In the genomic region with DNA sequence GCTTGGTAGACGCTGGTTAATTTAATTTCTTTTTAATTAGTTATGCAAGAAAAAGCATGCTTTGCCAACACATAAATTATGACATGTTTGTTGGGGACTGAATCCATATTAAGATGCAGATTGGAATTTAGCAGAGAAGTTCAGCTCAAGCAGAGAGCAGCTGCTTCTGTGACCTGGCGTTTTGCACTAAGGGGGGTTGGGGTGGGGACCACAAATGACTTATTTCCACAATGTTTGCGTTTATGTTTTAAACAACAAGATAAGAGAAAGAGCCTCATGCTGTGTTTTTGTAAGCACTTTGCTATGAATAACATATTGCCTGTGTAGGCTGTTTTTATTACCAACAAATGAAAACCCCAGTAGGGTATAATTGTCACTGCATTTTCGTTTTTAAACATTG, we compare ENCODE assay signal across 24 mouse cellular contexts.
DNase-seq lines count a peak whose midpoint lies in the region; ATAC-seq and TF ChIP-seq lines count a peak whose summit lies in the region.
"Had no signal": no experiment of that assay in that cellular context is flagged by ENCODE, and none has a peak within 500 bp of the region (broad histone marks: within the 10 kb centered on the region; RNA-seq: fewer than 3 reads in every experiment).

No protein-coding gene starts in this region.

- H3K9ac ChIP-seq in hindbrain, embryonic 14.5 days: no peak overlapping the region
- no peak overlapping the region for H3K9ac ChIP-seq in hindbrain, postnatal 0 days (replicated peaks; ENCODE audit: low read length)
- H3K9ac ChIP-seq in lung, embryonic 15.5 days: no peak overlapping the region
- no peak overlapping the region for H3K9ac ChIP-seq in lung, postnatal 0 days (replicated peaks; ENCODE audit: low read depth)
- H3K9ac ChIP-seq: embryonic facial prominence, embryonic 13.5 days; embryonic facial prominence, embryonic 15.5 days; forebrain, embryonic 12.5 days had no signal

- no peaks in the 10 kb centered on the region for H3K9me3 ChIP-seq in hindbrain, embryonic 14.5 days (ENCODE audit: control insufficient read depth, low read length)
- H3K9me3 ChIP-seq in hindbrain, postnatal 0 days (ENCODE audit: low read length): no peaks in the 10 kb centered on the region
- no peaks in the 10 kb centered on the region for H3K9me3 ChIP-seq in lung, embryonic 15.5 days
- no peaks in the 10 kb centered on the region for H3K9me3 ChIP-seq in lung, postnatal 0 days (ENCODE audit: low read length)
- H3K9me3 ChIP-seq: embryonic facial prominence, embryonic 13.5 days; embryonic facial prominence, embryonic 15.5 days; forebrain, embryonic 12.5 days had no signal

- DNase-seq in hindbrain, embryonic 14.5 days (ENCODE audit: low spot score): no peak
- no peak for DNase-seq in hindbrain, postnatal 0 days (ENCODE audit: low spot score)
- DNase-seq in layer of hippocampus, adult 2 months (ENCODE audit: low spot score in 2 of 2): no peak
- no peak for DNase-seq in layer of hippocampus, postnatal 14 days (ENCODE audit: low spot score in 2 of 2)
- no peak for DNase-seq in lung, postnatal 4 days
- DNase-seq in lung, postnatal 0 days (ENCODE audit: low spot score): peak; percentile 17
- DNase-seq in lung, postnatal 36 days: no peak
- DNase-seq: adrenal gland, adult 2 months; adrenal gland, postnatal 10 days; adrenal gland, postnatal 25 days; cerebellum, adult 11 months; cerebellum, adult 18-20 months; cerebellum, adult 8-10 months; cerebellum, adult 9-11 months; cerebellum, postnatal 14 days; cerebellum, postnatal 36 days; embryo, embryonic 11 days had no signal

- H3K27me3 ChIP-seq in hindbrain, embryonic 14.5 days (ENCODE audit: control insufficient read depth, insufficient read depth, low read length): no peaks in the 10 kb centered on the region
- no peaks in the 10 kb centered on the region for H3K27me3 ChIP-seq in hindbrain, postnatal 0 days (ENCODE audit: insufficient read depth, low read length)
- no peaks in the 10 kb centered on the region for H3K27me3 ChIP-seq in lung, embryonic 15.5 days
- H3K27me3 ChIP-seq in lung, postnatal 0 days (replicated peaks; ENCODE audit: insufficient read depth, low read length): no peaks in the 10 kb centered on the region
- H3K27me3 ChIP-seq: embryonic facial prominence, embryonic 13.5 days; forebrain, embryonic 12.5 days had no signal

- TF ChIP-seq CTCF in hindbrain, postnatal 0 days (IDR thresholded peaks at IDR 0.05; ENCODE audit: low read depth): no peak
- TF ChIP-seq CTCF in layer of hippocampus, adult 2 months (conservative IDR thresholded peaks at IDR 0.05): no peak
- no peak for TF ChIP-seq CTCF in lung, postnatal 0 days (IDR thresholded peaks at IDR 0.05)

- TF ChIP-seq EP300 in lung, postnatal 0 days (IDR thresholded peaks at IDR 0.05): no peak

- H3K4me1 ChIP-seq in hindbrain, embryonic 14.5 days (replicated peaks; ENCODE audit: control insufficient read depth, insufficient read depth, low read length): peaks cover 12% of the 10 kb centered on the region; the same call in 1 of the 2 replicates
- no peaks in the 10 kb centered on the region for H3K4me1 ChIP-seq in hindbrain, postnatal 0 days (ENCODE audit: insufficient read depth, low read length)
- H3K4me1 ChIP-seq in lung, embryonic 15.5 days: 0 out of 2 replicates have a peak, but pooled peaks cover 7% of the 10 kb centered on the region
- H3K4me1 ChIP-seq in lung, postnatal 0 days (ENCODE audit: insufficient read depth, low read depth, low read length): no peaks in the 10 kb centered on the region

- no peaks in the 10 kb centered on the region for H3K36me3 ChIP-seq in hindbrain, embryonic 14.5 days (replicated peaks; ENCODE audit: control insufficient read depth, insufficient read depth)
- H3K36me3 ChIP-seq in hindbrain, postnatal 0 days (ENCODE audit: insufficient read depth, low read length): no peaks in the 10 kb centered on the region
- H3K36me3 ChIP-seq in lung, embryonic 15.5 days: no peaks in the 10 kb centered on the region
- no peaks in the 10 kb centered on the region for H3K36me3 ChIP-seq in lung, postnatal 0 days (ENCODE audit: insufficient read depth, low read length)
- H3K36me3 ChIP-seq: embryonic facial prominence, embryonic 13.5 days; embryonic facial prominence, embryonic 15.5 days; forebrain, embryonic 10.5 days; forebrain, embryonic 12.5 days had no signal

- 41% methylated on average over 4 of the region's 4 CpGs for WGBS in hindbrain, embryonic 14.5 days
- WGBS in hindbrain, postnatal 0 days: 33% methylated on average over 4 of the region's 4 CpGs
- 49% methylated on average over 4 of the region's 4 CpGs for WGBS in lung, embryonic 15.5 days
- WGBS in lung, postnatal 0 days: 49% methylated on average over 4 of the region's 4 CpGs

- H3K4me3 ChIP-seq in hindbrain, embryonic 14.5 days (replicated peaks; ENCODE audit: low read length): no peak overlapping the region
- H3K4me3 ChIP-seq in hindbrain, postnatal 0 days (ENCODE audit: low read length): no peak overlapping the region
- no peak overlapping the region for H3K4me3 ChIP-seq in layer of hippocampus, adult 2 months
- H3K4me3 ChIP-seq in lung, embryonic 15.5 days: no peak overlapping the region
- H3K4me3 ChIP-seq in lung, postnatal 0 days (ENCODE audit: low read depth, low read length): no peak overlapping the region
- H3K4me3 ChIP-seq: embryonic facial prominence, embryonic 13.5 days; embryonic facial prominence, embryonic 15.5 days; erythroblast, embryonic 14.5 days; forebrain, embryonic 10.5 days; forebrain, embryonic 12.5 days had no signal

- H3K4me2 ChIP-seq in hindbrain, embryonic 14.5 days (replicated peaks): no peak overlapping the region
- H3K4me2 ChIP-seq in hindbrain, postnatal 0 days (ENCODE audit: low read depth, low read length): no peak overlapping the region
- H3K4me2 ChIP-seq in lung, embryonic 15.5 days: no peak overlapping the region
- H3K4me2 ChIP-seq in lung, postnatal 0 days (replicated peaks; ENCODE audit: low read depth, low read length): no peak overlapping the region
- H3K4me2 ChIP-seq: embryonic facial prominence, embryonic 13.5 days; embryonic facial prominence, embryonic 15.5 days; forebrain, embryonic 12.5 days had no signal

- H3K27ac ChIP-seq in hindbrain, embryonic 14.5 days: 0 out of 2 replicates have a peak overlapping the region, but pooled peaks have one; percentile 14
- H3K27ac ChIP-seq in hindbrain, postnatal 0 days: no peak overlapping the region
- peak overlapping the region; percentile 51 for H3K27ac ChIP-seq in layer of hippocampus, adult 2 months
- H3K27ac ChIP-seq in lung, embryonic 15.5 days: no peak overlapping the region
- H3K27ac ChIP-seq in lung, postnatal 0 days (ENCODE audit: low read length): no peak overlapping the region
- H3K27ac ChIP-seq: embryonic facial prominence, embryonic 13.5 days; embryonic facial prominence, embryonic 15.5 days; forebrain, embryonic 10.5 days; forebrain, embryonic 12.5 days had no signal

- ATAC-seq in hindbrain, embryonic 14.5 days (ENCODE audit: low FRiP score): no peak
- no peak for ATAC-seq in hindbrain, postnatal 0 days
- ATAC-seq in lung, embryonic 15.5 days (ENCODE audit: borderline replicate concordance, extremely low read depth, low FRiP score, low TSS enrichment): peak; percentile 46; the same call in 1 of the 2 replicates
- ATAC-seq in lung, postnatal 0 days: no peak
- ATAC-seq: forebrain, embryonic 14.5 days had no signal

Comparison
In these comparisons a context has a peak if more than half of its experiments do, and no peak if none do; other contexts are left out.
1. H3K27ac ChIP-seq: peak in hindbrain, embryonic 14.5 days (single experiment) and layer of hippocampus, adult 2 months (single experiment); none in hindbrain, postnatal 0 days (single experiment), lung, embryonic 15.5 days (single experiment) and lung, postnatal 0 days (single experiment).